Mouse (Mus musculus) thymus, adult 2 months (tissue): ENCODE data around the gene Gsg1.

Experiments
- CTCF ChIP-seq: fragments of 200-500 bp; IDR thresholded peaks from 2 replicates; pipeline ENCODE4 v1.5.1; 2012; ENCODE audit warnings: mild to moderate bottlenecking, control low read depth, low read length, moderate library complexity, borderline replicate concordance; ENCODE audit not compliant: control insufficient read depth, poor library complexity, insufficient read depth; ENCODE audit errors: extremely low read depth
- POLR2A ChIP-seq: fragments of 200-500 bp; IDR thresholded peaks from 2 replicates; pipeline ENCODE4 v1.6.1; 2012; ENCODE audit warnings: mild to moderate bottlenecking, low read length, control low read depth, moderate library complexity; ENCODE audit not compliant: control insufficient read depth, poor library complexity, insufficient read depth; ENCODE audit errors: extremely low read depth

GRCm38 (mm10) chr6:135245586-135245985 is 8.6 kb downstream of the Gsg1 start:
- TF ChIP-seq CTCF (no peak), POLR2A (no peak)
